Mouse (Mus musculus) testis, adult 2 months (tissue): Measurements from ENCODE around the gene Celsr1.

Source experiments
- CTCF ChIP-seq: fragments of 200-500 bp; IDR thresholded peaks from 2 replicates; pipeline ENCODE4 v1.5.1; 2012; ENCODE audit warnings: low read depth, mild to moderate bottlenecking, inconsistent platforms, low read length, moderate library complexity; ENCODE audit not compliant: control insufficient read depth, insufficient read depth, insufficient replicate concordance
- POLR2A ChIP-seq: fragments of 200-500 bp; IDR thresholded peaks from 2 replicates; pipeline ENCODE4 v1.6.1; 2012; ENCODE audit warnings: low read depth, mild to moderate bottlenecking, inconsistent platforms, low read length, moderate library complexity; ENCODE audit not compliant: control insufficient read depth

GRCm38 (mm10) chr15:85985601-85986000 lies 48.0 kb downstream of the Celsr1 start:
- TF ChIP-seq POLR2A (no peak), CTCF (no peak)
